Mouse (Mus musculus) kidney, embryonic 16.5 days (tissue): ENCODE measurements around the gene Letm1. TPM values are rescaled to one million over a fixed set of nuclear protein-coding genes. Genes with fewer than 3 reads are reported as not detected.

Experiments
- ATAC-seq: fragments of 200-750 bp; cut with Nextera tagmentation; 2 replicates; pipeline ENCODE4 v1.8.0; 2017; ENCODE audit warnings: moderate TSS enrichment; ENCODE audit not compliant: low FRiP score, low TSS enrichment
- H3K27ac ChIP-seq: fragments of 300-500 bp; sonication (generic); 2 replicates; pipeline ENCODE4 v1.5.1; 2014; ENCODE audit warnings: low read length
- H3K27me3 ChIP-seq: fragments of 300-500 bp; sonication (generic); 2 replicates; pipeline ENCODE4 v1.6.1; 2014; ENCODE audit warnings: low read length, control low read depth, mixed read lengths; ENCODE audit not compliant: insufficient read depth
- H3K36me3 ChIP-seq: fragments of 300-500 bp; sonication (generic); 2 replicates; pipeline ENCODE4 v1.6.1; 2014; ENCODE audit warnings: low read length, control low read depth, mixed read lengths; ENCODE audit not compliant: insufficient read depth
- H3K4me1 ChIP-seq: fragments of 300-500 bp; sonication (generic); 2 replicates; pipeline ENCODE4 v1.6.1; 2014; ENCODE audit warnings: low read length, control low read depth, mixed read lengths; ENCODE audit not compliant: insufficient read depth
- H3K4me2 ChIP-seq: fragments of 300-500 bp; sonication (generic); replicated peaks from 2 replicates; pipeline ENCODE4 v1.6.1; 2014; ENCODE audit warnings: low read depth, low read length
- H3K4me3 ChIP-seq: fragments of 300-500 bp; sonication (generic); 2 replicates; pipeline ENCODE4 v1.5.1; 2014; ENCODE audit warnings: mild to moderate bottlenecking, low read length
- H3K9ac ChIP-seq: fragments of 300-500 bp; sonication (generic); replicated peaks from 2 replicates; pipeline ENCODE4 v1.6.1; 2014; ENCODE audit warnings: low read length
- H3K9me3 ChIP-seq: fragments of 300-500 bp; sonication (generic); 2 replicates; pipeline ENCODE4 v1.6.1; 2016; ENCODE audit warnings: low read length, control low read depth
- WGBS: fragments of 180-500 bp; shearing (Covaris S2); extraction: QIAGEN DNeasy Blood & Tissue Kit; methylation state at CpG from one replicate; pipeline ENCODE4 v1.1.7; 2014; 5-methylcytosine and 5-hydroxymethylcytosine counted together
- polyA plus RNA-seq: library from polyadenylated mRNA; unstranded; fragments of >200 nt; fragmentation: Nextera tagmentation; extraction: Ambion mirVana; gene quantifications from 2 replicates; pipeline ENCODE4 v1.2.1, GENCODE M21; 2015

Gene Letm1
- polyA plus RNA-seq, 1 experiment from 2014 or later = 47.0 TPM

DNA sequence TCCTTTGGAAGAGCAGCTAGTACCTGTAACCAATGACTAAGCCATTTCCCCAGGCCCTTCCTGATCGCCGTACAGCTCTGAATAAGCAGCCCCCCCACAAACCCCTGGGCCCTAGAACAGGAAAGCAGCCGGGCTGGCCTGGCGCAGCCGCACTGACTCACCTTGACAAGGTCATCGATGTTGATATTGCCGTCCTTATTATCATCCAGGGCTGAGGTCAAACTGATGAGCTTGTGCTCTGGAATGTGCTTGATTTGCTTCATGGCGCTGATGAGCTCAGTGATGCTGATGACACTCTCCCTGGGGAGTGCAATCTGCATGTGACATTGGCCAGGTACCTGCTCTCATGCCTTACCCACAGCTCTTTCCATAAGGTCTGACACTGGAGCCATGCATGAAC, 39.1 kb downstream of the Letm1 start:
- no peaks in the 10 kb centered on the region for H3K4me1 ChIP-seq
- H3K27me3 ChIP-seq = no peaks in the 10 kb centered on the region
- no peak overlapping the region for H3K4me2 ChIP-seq
- 95% methylated on average over 8 of the region's 8 CpGs for WGBS
- H3K4me3 ChIP-seq = no peak overlapping the region
- no peak for ATAC-seq
- H3K9ac ChIP-seq = no peak overlapping the region
- H3K36me3 ChIP-seq = peaks cover 55% of the 10 kb centered on the region
- no peak overlapping the region for H3K27ac ChIP-seq
- H3K9me3 ChIP-seq = no peaks in the 10 kb centered on the region

DNA sequence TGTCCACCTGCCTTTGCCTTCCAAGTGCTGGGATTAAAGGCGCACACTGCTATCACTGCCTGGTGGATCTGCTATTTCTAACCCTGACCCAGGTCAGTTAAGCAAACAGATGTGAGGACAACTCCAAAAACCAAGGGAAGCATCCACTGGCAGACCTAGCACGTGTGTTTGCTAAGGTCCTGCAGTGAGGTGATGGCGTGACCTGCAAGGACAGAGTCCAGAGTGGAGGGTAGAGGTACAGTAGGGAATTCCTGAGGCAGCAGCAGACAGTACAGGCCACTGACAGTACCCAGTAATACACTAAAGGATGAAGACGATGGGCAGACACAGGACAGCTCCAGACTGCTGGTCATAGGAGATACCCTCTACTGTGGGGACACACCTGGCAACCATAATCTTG, 42.1 kb downstream of the Letm1 start:
- no peak overlapping the region for H3K4me2 ChIP-seq
- WGBS = 92% methylated on average over 4 of the region's 4 CpGs
- H3K27ac ChIP-seq = no peak overlapping the region
- H3K36me3 ChIP-seq = peaks cover 31% of the 10 kb centered on the region
- H3K9ac ChIP-seq = no peak overlapping the region
- no peaks in the 10 kb centered on the region for H3K27me3 ChIP-seq
- ATAC-seq = no peak
- H3K9me3 ChIP-seq = no peaks in the 10 kb centered on the region
- 0 out of 2 replicates have a peak, but pooled peaks cover 3% of the 10 kb centered on the region for H3K4me1 ChIP-seq
- no peak overlapping the region for H3K4me3 ChIP-seq

DNA sequence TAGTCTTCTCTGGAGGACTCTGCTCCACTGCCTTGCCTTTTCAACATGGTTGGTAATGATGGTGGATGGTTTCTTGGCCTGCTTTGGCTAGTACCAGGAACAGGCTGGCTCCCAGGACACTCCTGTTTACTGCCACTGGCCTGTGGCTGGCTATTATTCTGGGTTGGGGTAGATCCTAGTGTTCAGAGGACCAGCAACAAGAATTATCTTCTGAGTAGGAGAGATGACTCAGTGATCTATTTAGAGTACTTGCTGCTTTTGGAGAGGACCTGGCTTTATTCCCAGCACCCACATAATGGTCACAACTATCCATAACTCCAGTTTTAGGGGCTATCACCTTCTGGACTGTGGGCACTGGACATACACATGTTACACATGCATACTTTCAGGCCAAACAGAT, 44.3 kb downstream of the Letm1 start:
- H3K4me3 ChIP-seq = no peak overlapping the region
- H3K4me2 ChIP-seq = no peak overlapping the region
- H3K27me3 ChIP-seq = no peaks in the 10 kb centered on the region
- H3K9ac ChIP-seq = no peak overlapping the region
- H3K4me1 ChIP-seq = 0 out of 2 replicates have a peak, but pooled peaks cover 3% of the 10 kb centered on the region
- no peaks in the 10 kb centered on the region for H3K9me3 ChIP-seq
- H3K27ac ChIP-seq = no peak overlapping the region
- H3K36me3 ChIP-seq = peaks cover 27% of the 10 kb centered on the region
- ATAC-seq = no peak

DNA sequence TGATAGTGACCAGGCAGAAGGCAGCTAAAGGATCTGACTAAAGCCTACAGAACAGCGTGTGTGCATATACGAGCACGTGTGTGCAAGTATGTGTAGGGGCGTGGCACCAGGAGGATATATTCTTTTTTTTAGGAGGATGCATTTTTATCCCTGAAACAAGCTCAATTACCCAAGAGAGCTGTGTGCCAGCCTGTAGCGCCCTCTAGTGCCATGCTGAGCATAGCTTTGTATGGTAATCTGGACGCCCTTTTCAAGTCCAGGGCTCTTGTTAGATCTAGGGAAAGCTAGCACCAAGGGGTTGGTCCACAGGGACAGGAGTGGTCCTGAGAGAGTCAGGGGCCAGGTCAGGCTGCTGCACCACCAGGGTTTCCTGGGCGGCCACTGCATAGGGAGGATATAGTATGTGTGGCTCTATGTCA, 44.7 kb downstream of the Letm1 start:
- H3K27me3 ChIP-seq = no peaks in the 10 kb centered on the region
- H3K27ac ChIP-seq = no peak overlapping the region
- 17% methylated on average over 7 of the region's 7 CpGs for WGBS
- peaks cover 23% of the 10 kb centered on the region for H3K36me3 ChIP-seq
- H3K4me1 ChIP-seq = 0 out of 2 replicates have a peak, but pooled peaks cover 3% of the 10 kb centered on the region
- no peak overlapping the region for H3K4me2 ChIP-seq
- H3K4me3 ChIP-seq = no peak overlapping the region
- no peak for ATAC-seq
- no peaks in the 10 kb centered on the region for H3K9me3 ChIP-seq
- H3K9ac ChIP-seq = no peak overlapping the region

DNA sequence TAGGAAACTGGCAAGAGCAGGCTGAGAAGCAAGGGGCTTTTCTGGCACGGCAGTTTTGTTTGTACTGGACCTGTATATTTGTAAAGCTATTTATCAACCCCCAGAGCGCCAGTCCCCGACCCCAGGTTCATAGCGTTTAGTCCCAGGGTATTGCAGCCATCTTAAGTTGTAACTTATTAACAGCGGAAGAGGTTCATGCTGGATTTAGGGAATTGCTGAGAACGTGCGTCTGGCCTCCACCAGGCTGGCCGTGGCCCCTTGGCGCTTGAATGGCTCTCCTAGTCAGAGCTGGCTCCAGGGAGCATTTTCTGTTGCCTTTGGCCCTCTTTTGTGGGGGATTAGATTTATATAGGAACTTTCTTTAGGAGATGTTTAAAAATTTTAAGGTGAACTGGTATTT, 46.4 kb downstream of the Letm1 start:
- WGBS = 41% methylated on average over 9 of the region's 9 CpGs
- Histone ChIP-seq H3K27ac (peak overlapping the region; percentile 51; the same call in 1 of the 2 replicates), H3K4me2 (no peak overlapping the region), H3K4me1 (0 out of 2 replicates have a peak, but pooled peaks cover 3% of the 10 kb centered on the region), H3K9ac (no peak overlapping the region), H3K27me3 (no peaks in the 10 kb centered on the region), H3K9me3 (no peaks in the 10 kb centered on the region), H3K36me3 (peaks cover 18% of the 10 kb centered on the region; the same call in 1 of the 2 replicates), H3K4me3 (no peak overlapping the region)
- peak; percentile 44; the same call in 1 of the 2 replicates for ATAC-seq

DNA sequence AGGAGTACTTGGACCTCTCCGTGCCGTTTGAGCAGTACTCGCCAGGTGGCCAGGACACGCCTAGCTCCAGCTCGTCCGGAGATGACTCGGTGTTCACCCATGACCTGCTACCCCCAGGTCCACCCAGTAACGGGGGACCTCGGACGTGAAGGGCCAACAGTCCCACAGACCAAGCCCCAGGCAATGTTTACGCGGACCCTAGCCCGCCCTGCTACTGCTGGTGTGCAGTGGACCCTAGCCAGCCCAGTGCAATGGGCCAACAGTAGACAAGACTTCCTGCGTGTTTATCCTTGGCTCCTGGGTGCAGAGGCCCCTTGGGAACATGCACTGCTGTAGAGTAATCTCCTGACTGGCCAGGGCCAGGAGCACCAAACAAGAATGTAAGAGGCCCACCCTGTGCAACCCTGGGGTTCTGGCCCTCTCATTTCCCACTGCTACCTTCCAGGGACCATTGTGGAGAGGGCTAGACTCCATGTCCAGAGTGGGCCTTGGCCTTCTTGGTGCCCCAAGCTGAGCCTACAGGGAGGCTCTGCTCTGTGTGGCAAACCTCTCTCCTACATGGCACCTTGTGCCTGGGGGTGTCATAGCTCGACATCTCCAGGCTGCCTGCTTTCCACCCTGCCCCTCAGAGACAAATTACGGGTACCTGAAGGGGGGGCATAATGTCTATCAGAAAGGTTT, 47.1 kb downstream of the Letm1 start:
- Histone ChIP-seq H3K4me2 (no peak overlapping the region), H3K9me3 (no peaks in the 10 kb centered on the region), H3K27ac (no peak overlapping the region), H3K4me3 (no peak overlapping the region), H3K36me3 (peaks cover 18% of the 10 kb centered on the region; the same call in 1 of the 2 replicates), H3K4me1 (0 out of 2 replicates have a peak, but pooled peaks cover 3% of the 10 kb centered on the region), H3K9ac (no peak overlapping the region), H3K27me3 (no peaks in the 10 kb centered on the region)
- 72% methylated on average over 16 of the region's 16 CpGs for WGBS
- ATAC-seq = no peak

DNA sequence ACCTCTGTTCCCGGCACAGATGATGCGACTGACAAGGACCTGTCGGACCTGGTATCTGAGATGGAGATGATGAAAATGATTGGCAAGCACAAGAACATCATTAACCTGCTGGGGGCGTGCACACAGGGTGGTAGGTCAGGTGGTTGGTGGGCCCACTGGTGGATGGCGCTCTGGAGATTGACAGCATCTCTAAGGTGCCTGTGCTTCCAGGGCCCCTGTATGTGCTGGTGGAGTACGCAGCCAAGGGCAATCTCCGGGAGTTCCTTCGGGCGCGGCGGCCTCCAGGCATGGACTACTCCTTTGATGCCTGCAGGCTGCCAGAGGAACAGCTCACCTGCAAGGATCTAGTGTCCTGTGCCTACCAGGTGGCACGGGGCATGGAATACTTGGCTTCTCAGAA, 48.8 kb downstream of the Letm1 start:
- 92% methylated on average over 12 of the region's 12 CpGs for WGBS
- ATAC-seq = no peak
- Histone ChIP-seq H3K4me2 (no peak overlapping the region), H3K9ac (no peak overlapping the region), H3K9me3 (no peaks in the 10 kb centered on the region), H3K27ac (no peak overlapping the region), H3K4me1 (0 out of 2 replicates have a peak, but pooled peaks cover 3% of the 10 kb centered on the region), H3K27me3 (no peaks in the 10 kb centered on the region), H3K4me3 (no peak overlapping the region), H3K36me3 (peaks cover 20% of the 10 kb centered on the region; the same call in 1 of the 2 replicates)

DNA sequence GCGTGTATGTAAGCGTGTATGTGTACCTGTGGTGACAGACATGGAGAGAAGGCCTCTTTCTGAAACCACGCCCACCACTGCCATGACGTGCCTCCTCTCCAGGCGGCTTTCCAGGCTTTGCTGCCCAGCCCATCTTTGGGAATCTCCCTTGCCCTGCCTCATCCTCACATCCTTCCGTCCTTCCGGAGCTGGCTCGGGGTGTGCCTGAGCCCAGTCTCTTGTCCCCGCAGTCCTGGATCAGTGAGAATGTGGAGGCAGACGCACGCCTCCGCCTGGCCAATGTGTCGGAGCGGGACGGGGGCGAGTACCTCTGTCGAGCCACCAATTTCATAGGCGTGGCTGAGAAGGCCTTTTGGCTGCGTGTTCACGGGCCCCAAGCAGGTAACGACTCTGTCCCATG, 51.6 kb downstream of the Letm1 start:
- no peaks in the 10 kb centered on the region for H3K27me3 ChIP-seq
- H3K36me3 ChIP-seq = peaks cover 20% of the 10 kb centered on the region; the same call in 1 of the 2 replicates
- WGBS = 46% methylated on average over 21 of the region's 21 CpGs
- peak overlapping the region; percentile 21; the same call in 1 of the 2 replicates for H3K4me2 ChIP-seq
- no peak for ATAC-seq
- H3K4me1 ChIP-seq = 0 out of 2 replicates have a peak, but pooled peaks cover 5% of the 10 kb centered on the region
- no peak overlapping the region for H3K9ac ChIP-seq
- H3K27ac ChIP-seq = no peak overlapping the region
- no peaks in the 10 kb centered on the region for H3K9me3 ChIP-seq
- no peak overlapping the region for H3K4me3 ChIP-seq

DNA sequence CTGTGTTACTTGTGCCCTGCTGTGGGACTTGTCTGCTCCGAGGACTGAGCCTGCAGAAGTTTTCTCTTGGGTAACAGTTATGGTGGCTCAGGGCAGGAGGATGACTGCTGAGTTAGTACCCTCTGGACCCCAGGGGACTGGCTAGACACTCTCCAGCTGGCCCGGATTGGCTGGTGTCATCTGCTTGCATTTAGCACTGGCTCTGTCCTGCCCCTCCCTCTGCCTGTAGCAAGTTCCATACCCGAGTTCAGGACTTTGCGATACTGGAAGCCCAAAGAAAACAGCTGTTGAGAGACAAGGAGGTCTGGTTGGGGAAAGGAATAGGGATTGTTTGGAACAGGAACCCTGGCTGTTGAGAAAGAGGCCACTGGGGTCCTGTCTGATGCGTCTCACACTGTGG, 52.1 kb downstream of the Letm1 start:
- Histone ChIP-seq H3K27ac (no peak overlapping the region), H3K4me2 (no peak overlapping the region), H3K4me3 (no peak overlapping the region), H3K9ac (no peak overlapping the region), H3K36me3 (peaks cover 20% of the 10 kb centered on the region; the same call in 1 of the 2 replicates), H3K4me1 (peaks cover 5% of the 10 kb centered on the region; the same call in 1 of the 2 replicates), H3K9me3 (no peaks in the 10 kb centered on the region), H3K27me3 (no peaks in the 10 kb centered on the region)
- 45% methylated on average over 5 of the region's 5 CpGs for WGBS
- ATAC-seq = no peak

DNA sequence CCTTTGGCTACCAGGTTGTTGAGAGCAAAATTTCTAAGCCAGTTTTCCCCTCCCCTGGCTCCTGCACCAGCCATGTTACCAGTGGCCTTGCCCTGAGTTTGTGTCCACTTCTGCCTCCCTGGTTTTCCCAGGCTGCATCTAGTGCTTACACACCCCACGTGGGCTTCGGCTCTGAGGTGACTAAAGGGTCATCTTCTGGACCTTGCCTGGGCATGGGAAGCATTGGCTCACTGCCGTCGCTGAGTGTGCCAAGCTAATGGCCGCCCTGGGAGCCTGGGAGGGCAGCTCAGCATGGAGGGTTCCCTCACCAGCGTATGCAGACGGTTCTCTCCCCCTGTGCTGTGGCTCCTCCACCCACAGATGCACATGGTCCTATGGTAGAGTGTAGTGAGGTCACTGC, 53.8 kb downstream of the Letm1 start:
- H3K4me2 ChIP-seq = no peak overlapping the region
- H3K36me3 ChIP-seq = peaks cover 6% of the 10 kb centered on the region; the same call in 1 of the 2 replicates
- no peaks in the 10 kb centered on the region for H3K9me3 ChIP-seq
- peaks cover 10% of the 10 kb centered on the region for H3K4me1 ChIP-seq
- H3K27ac ChIP-seq = no peak overlapping the region
- H3K4me3 ChIP-seq = no peak overlapping the region
- no peak for ATAC-seq
- no peak overlapping the region for H3K9ac ChIP-seq
- 77% methylated on average over 7 of the region's 7 CpGs for WGBS
- H3K27me3 ChIP-seq = peaks cover 4% of the 10 kb centered on the region
